Mouse (Mus musculus) cerebellum, adult 9-10 months (tissue): ENCODE measurements around the gene Akr1a1.
A peak's percentile ranks its signal among the peaks of the same experiment; 100 is the strongest.

Experiments
- DNase-seq: peaks from one replicate; pipeline ENCODE4 v3.0.0; 2022

Akr1a1 gene

GRCm38 (mm10) chr4:116657971-116658370, 6.5 kb upstream of the Akr1a1 start:
- no peak for DNase-seq

GRCm38 (mm10) chr4:116655658-116656057, 4.2 kb upstream of the Akr1a1 start:
- no peak for DNase-seq

- DNase-seq, result no peak
Measured at GRCm38 (mm10) chr4:116655100-116655499, 3.6 kb upstream of the Akr1a1 start.

GRCm38 (mm10) chr4:116653228-116653627, 1.7 kb upstream of the Akr1a1 start:
- no peak for DNase-seq

- no peak for DNase-seq
Measured at GRCm38 (mm10) chr4:116651797-116652135, 286 bp upstream of the Akr1a1 start.

- no peak for DNase-seq
Measured at GRCm38 (mm10) chr4:116650365-116650764, 1.1 kb downstream of the Akr1a1 start.

- DNase-seq, result no peak
Measured at GRCm38 (mm10) chr4:116649411-116649810, 2.1 kb downstream of the Akr1a1 start.

GRCm38 (mm10) chr4:116645624-116646023, 5.9 kb downstream of the Akr1a1 start:
- DNase-seq, result no peak

GRCm38 (mm10) chr4:116644326-116644725, 7.2 kb downstream of the Akr1a1 start:
- DNase-seq, result no peak

- no peak for DNase-seq
Measured at GRCm38 (mm10) chr4:116642071-116642470, 9.4 kb downstream of the Akr1a1 start.

- no peak for DNase-seq
Measured at GRCm38 (mm10) chr4:116638821-116639220, 12.7 kb downstream of the Akr1a1 start.

- no peak for DNase-seq
Measured at GRCm38 (mm10) chr4:116635197-116635596, 16.3 kb downstream of the Akr1a1 start.

- peak; percentile 90 for DNase-seq
Measured at GRCm38 (mm10) chr4:116627722-116628662, 23.5 kb downstream of the Akr1a1 start, which contains the start of gene Nasp. Gene Nasp (minus strand): TSS chr4:116627941.

- peak; percentile 94 for DNase-seq
Measured at GRCm38 (mm10) chr4:116627359-116627716, 24.1 kb downstream of the Akr1a1 start.

GRCm38 (mm10) chr4:116626658-116627358, 24.7 kb downstream of the Akr1a1 start:
- DNase-seq, result peak; percentile 69

GRCm38 (mm10) chr4:116624831-116625230, 26.6 kb downstream of the Akr1a1 start:
- DNase-seq, result no peak

GRCm38 (mm10) chr4:116615237-116615636, 36.2 kb downstream of the Akr1a1 start:
- DNase-seq, result no peak

- no peak for DNase-seq
Measured at GRCm38 (mm10) chr4:116612621-116613020, 38.9 kb downstream of the Akr1a1 start.

GRCm38 (mm10) chr4:116596978-116597881, 54.2 kb downstream of the Akr1a1 start:
- peak; percentile 92 for DNase-seq

GRCm38 (mm10) chr4:116596379-116596778, 55.1 kb downstream of the Akr1a1 start, which contains the start of gene Ccdc17:
Gene Ccdc17 (plus strand): TSS chr4:116596654.
- peak; percentile 42 for DNase-seq

- DNase-seq, result no peak
Measured at GRCm38 (mm10) chr4:116595793-116596192, 55.7 kb downstream of the Akr1a1 start.
